In genomic region chr5:37848991-37849719, GRCm38 (mm10) we compare ENCODE assay signal across 29 mouse cellular contexts. TPM values are rescaled to one million over a fixed set of nuclear protein-coding genes. Genes with fewer than 3 reads are reported as not detected.
DNase-seq lines count a peak whose midpoint lies in the region; ATAC-seq lines count a peak whose summit lies in the region.
"Had no signal": no experiment of that assay in that cellular context is flagged by ENCODE, and none has a peak within 500 bp of the region (broad histone marks: within the 10 kb centered on the region; RNA-seq: fewer than 3 reads in every experiment).

No protein-coding gene starts in this region.

- peak overlapping the region; percentile 4; the same call in 1 of the 2 replicates for H3K27ac ChIP-seq in limb, embryonic 12.5 days
- no peak overlapping the region for H3K27ac ChIP-seq in limb, embryonic 10.5 days
- H3K27ac ChIP-seq in midbrain, embryonic 11.5 days (ENCODE audit: low read depth, low read length): no peak overlapping the region
- H3K27ac ChIP-seq in midbrain, embryonic 16.5 days (ENCODE audit: low read length): no peak overlapping the region
- no peak overlapping the region for H3K27ac ChIP-seq in midbrain, embryonic 13.5 days
- H3K27ac ChIP-seq: forebrain, embryonic 10.5 days; hindbrain, embryonic 14.5 days; intestine, embryonic 15.5 days; layer of hippocampus, adult 2 months; limb, embryonic 13.5 days; liver, embryonic 15.5 days; neural tube, embryonic 13.5 days; stomach, embryonic 15.5 days had no signal

- H3K4me1 ChIP-seq in limb, embryonic 12.5 days (replicated peaks): peaks cover 14% of the 10 kb centered on the region
- H3K4me1 ChIP-seq in limb, embryonic 10.5 days: peaks cover 24% of the 10 kb centered on the region
- peaks cover 9% of the 10 kb centered on the region for H3K4me1 ChIP-seq in midbrain, embryonic 11.5 days (ENCODE audit: control insufficient read depth, insufficient read depth, low read length)
- H3K4me1 ChIP-seq in midbrain, embryonic 16.5 days (ENCODE audit: control insufficient read depth, insufficient read depth, low read length): no peaks in the 10 kb centered on the region
- peaks cover 19% of the 10 kb centered on the region for H3K4me1 ChIP-seq in midbrain, embryonic 13.5 days (replicated peaks)
- H3K4me1 ChIP-seq: intestine, embryonic 15.5 days; liver, embryonic 15.5 days; stomach, embryonic 15.5 days had no signal

- H3K36me3 ChIP-seq in limb, embryonic 12.5 days: no peaks in the 10 kb centered on the region
- no peaks in the 10 kb centered on the region for H3K36me3 ChIP-seq in limb, embryonic 10.5 days
- no peaks in the 10 kb centered on the region for H3K36me3 ChIP-seq in midbrain, embryonic 11.5 days (ENCODE audit: control insufficient read depth, insufficient read depth, low read length)
- no peaks in the 10 kb centered on the region for H3K36me3 ChIP-seq in midbrain, embryonic 16.5 days (ENCODE audit: control insufficient read depth, insufficient read depth, low read length)
- no peaks in the 10 kb centered on the region for H3K36me3 ChIP-seq in midbrain, embryonic 13.5 days
- H3K36me3 ChIP-seq: forebrain, embryonic 10.5 days; heart, embryonic 12.5 days; intestine, embryonic 15.5 days; limb, embryonic 13.5 days; liver, embryonic 15.5 days; neural tube, embryonic 13.5 days; stomach, embryonic 15.5 days had no signal

- H3K9ac ChIP-seq in limb, embryonic 12.5 days (replicated peaks): no peak overlapping the region
- H3K9ac ChIP-seq in midbrain, embryonic 11.5 days (ENCODE audit: low read length): no peak overlapping the region
- H3K9ac ChIP-seq in midbrain, embryonic 16.5 days (ENCODE audit: low read depth, low read length): no peak overlapping the region
- no peak overlapping the region for H3K9ac ChIP-seq in midbrain, embryonic 13.5 days (replicated peaks)
- H3K9ac ChIP-seq: forebrain, postnatal 0 days; heart, embryonic 12.5 days; hindbrain, embryonic 14.5 days; intestine, embryonic 15.5 days; limb, embryonic 13.5 days; liver, embryonic 15.5 days; neural tube, embryonic 13.5 days; stomach, embryonic 15.5 days had no signal

- DNase-seq in limb, embryonic 10.5 days (ENCODE audit: low spot score): no peak
- DNase-seq in midbrain, embryonic 11.5 days (ENCODE audit: low spot score, missing footprints): peak; percentile 84
- peak; percentile 83 for DNase-seq in yolk sac, embryonic 10.5 days (ENCODE audit: low spot score)
- DNase-seq in adrenal gland, adult 2 months: no peak
- DNase-seq: adrenal gland, postnatal 10 days; cerebellum, adult 2 months; cerebellum, postnatal 25 days; forebrain, postnatal 0 days; gastrocnemius, postnatal 25 days; heart, adult 18-20 months; heart, postnatal 10 days; kidney, adult 9 months; kidney, postnatal 25 days; thymus, adult 18-20 months; thymus, postnatal 36 days had no signal

- no peaks in the 10 kb centered on the region for H3K9me3 ChIP-seq in limb, embryonic 12.5 days
- H3K9me3 ChIP-seq in limb, embryonic 10.5 days (replicated peaks): no peaks in the 10 kb centered on the region
- H3K9me3 ChIP-seq in midbrain, embryonic 11.5 days (ENCODE audit: control insufficient read depth, low read length): no peaks in the 10 kb centered on the region
- H3K9me3 ChIP-seq in midbrain, embryonic 16.5 days (replicated peaks; ENCODE audit: control insufficient read depth, low read length, poor library complexity, severe bottlenecking): no peaks in the 10 kb centered on the region
- H3K9me3 ChIP-seq in midbrain, embryonic 13.5 days: no peaks in the 10 kb centered on the region
- H3K9me3 ChIP-seq: intestine, embryonic 15.5 days; limb, embryonic 13.5 days; liver, embryonic 15.5 days; neural tube, embryonic 13.5 days; stomach, embryonic 15.5 days had no signal

- 38% methylated on average over 8 of the region's 8 CpGs for WGBS in limb, embryonic 12.5 days
- WGBS in limb, embryonic 10.5 days: 43% methylated on average over 8 of the region's 8 CpGs
- WGBS in midbrain, embryonic 11.5 days: 31% methylated on average over 8 of the region's 8 CpGs
- WGBS in midbrain, embryonic 16.5 days: 35% methylated on average over 8 of the region's 8 CpGs
- 34% methylated on average over 8 of the region's 8 CpGs for WGBS in midbrain, embryonic 13.5 days

- H3K27me3 ChIP-seq in limb, embryonic 12.5 days: peaks cover 30% of the 10 kb centered on the region
- peaks cover 45% of the 10 kb centered on the region for H3K27me3 ChIP-seq in limb, embryonic 10.5 days (ENCODE audit: low read depth, poor library complexity, severe bottlenecking)
- H3K27me3 ChIP-seq in midbrain, embryonic 11.5 days (ENCODE audit: control insufficient read depth, insufficient read depth, low read length): peaks cover 3% of the 10 kb centered on the region; the same call in 1 of the 2 replicates
- H3K27me3 ChIP-seq in midbrain, embryonic 16.5 days (ENCODE audit: control insufficient read depth, insufficient read depth, low read depth, low read length): no peaks in the 10 kb centered on the region
- peaks cover 41% of the 10 kb centered on the region for H3K27me3 ChIP-seq in midbrain, embryonic 13.5 days
- H3K27me3 ChIP-seq: intestine, embryonic 15.5 days; liver, embryonic 15.5 days; stomach, embryonic 15.5 days had no signal

- H3K4me3 ChIP-seq in limb, embryonic 12.5 days (replicated peaks): no peak overlapping the region
- no peak overlapping the region for H3K4me3 ChIP-seq in limb, embryonic 10.5 days
- H3K4me3 ChIP-seq in midbrain, embryonic 11.5 days (ENCODE audit: low read depth, low read length): no peak overlapping the region
- no peak overlapping the region for H3K4me3 ChIP-seq in midbrain, embryonic 16.5 days (ENCODE audit: low read depth, low read length)
- no peak overlapping the region for H3K4me3 ChIP-seq in midbrain, embryonic 13.5 days (replicated peaks)
- H3K4me3 ChIP-seq: forebrain, embryonic 10.5 days; heart, embryonic 12.5 days; intestine, embryonic 15.5 days; layer of hippocampus, adult 2 months; limb, embryonic 13.5 days; liver, embryonic 15.5 days; neural tube, embryonic 13.5 days; stomach, embryonic 15.5 days had no signal

- ATAC-seq in limb, embryonic 12.5 days (ENCODE audit: insufficient number of reproducible peaks, insufficient read depth, low FRiP score, low TSS enrichment, low read depth): no peak
- peak; percentile 78 for ATAC-seq in midbrain, embryonic 11.5 days (ENCODE audit: low FRiP score)
- no peak for ATAC-seq in midbrain, embryonic 16.5 days
- peak; percentile 71; the same call in 1 of the 2 replicates for ATAC-seq in midbrain, embryonic 13.5 days
- ATAC-seq: forebrain, postnatal 0 days; intestine, embryonic 15.5 days had no signal

- no peak overlapping the region for H3K4me2 ChIP-seq in limb, embryonic 12.5 days
- no peak overlapping the region for H3K4me2 ChIP-seq in midbrain, embryonic 11.5 days
- H3K4me2 ChIP-seq in midbrain, embryonic 16.5 days (ENCODE audit: low read length): no peak overlapping the region
- no peak overlapping the region for H3K4me2 ChIP-seq in midbrain, embryonic 13.5 days (replicated peaks)
- H3K4me2 ChIP-seq: heart, embryonic 12.5 days; hindbrain, embryonic 14.5 days; intestine, embryonic 15.5 days; limb, embryonic 13.5 days; liver, embryonic 15.5 days; neural tube, embryonic 13.5 days; stomach, embryonic 15.5 days had no signal

RNA-seq across cellular contexts. Expression of gene Msx1, which starts 24.8 kb away (rescaled TPM):
- 462 and 487 TPM in 2 replicates for polyA plus RNA-seq in limb, embryonic 12.5 days (2016; fragmentation: Nextera tagmentation; extraction: Ambion mirVana)
- polyA plus RNA-seq in limb, embryonic 10.5 days (2016; fragmentation: Nextera tagmentation; extraction: Ambion mirVana): 360 and 372 TPM in 2 replicates
- polyA plus RNA-seq in midbrain, embryonic 11.5 days (2014; fragmentation: Nextera tagmentation; extraction: Ambion mirVana): 89.8 and 104 TPM in 2 replicates
- 10.8 and 13.0 TPM in 2 replicates for polyA plus RNA-seq in midbrain, embryonic 16.5 days (2015; fragmentation: Nextera tagmentation; extraction: Ambion mirVana)
- polyA plus RNA-seq in midbrain, embryonic 13.5 days (2015; fragmentation: Nextera tagmentation; extraction: Ambion mirVana): 16.2 and 23.2 TPM in 2 replicates
- total RNA-seq in adrenal gland, adult 2 months (2021): 1 to 10 TPM; 1.4 to 2.3 TPM
- polyA plus RNA-seq in adrenal gland, adult 2 months (2012; rRNA removed): 4.5 and 5.2 TPM in 2 replicates
- total RNA-seq: megakaryocyte, adult 5-6 weeks; MEL had no signal

Comparison
In these comparisons a context has a peak if more than half of its experiments do, and no peak if none do; other contexts are left out.
1. ATAC-seq: peak in midbrain, embryonic 11.5 days (single experiment) and midbrain, embryonic 13.5 days (single experiment); none in limb, embryonic 12.5 days (single experiment) and midbrain, embryonic 16.5 days (single experiment).
2. DNase-seq: peak in midbrain, embryonic 11.5 days (single experiment) and yolk sac, embryonic 10.5 days (single experiment); none in limb, embryonic 10.5 days (single experiment) and adrenal gland, adult 2 months (single experiment).